Mouse (Mus musculus) C2C12 (cell line): ENCODE data around the gene Acads.
"Not testable (repeated sequence)": the region's sequence is repeated elsewhere in the genome, so short reads cannot be mapped to it uniquely, and the experiment has no call there.

Experiments
- CEBPB ChIP-seq: IDR thresholded peaks from one replicate; pipeline ENCODE4 v1.6.1; 2011; ENCODE audit warnings: low read depth, mild to moderate bottlenecking, control low read depth, moderate library complexity
- CTCF ChIP-seq: IDR thresholded peaks from one replicate; pipeline ENCODE4 v1.5.1; 2011; ENCODE audit not compliant: control insufficient read depth, insufficient read depth, insufficient read length
- FOSL1 ChIP-seq: IDR thresholded peaks from one replicate; pipeline ENCODE4 v1.8.0; 2011; ENCODE audit warnings: mild to moderate bottlenecking, low read length; ENCODE audit not compliant: poor library complexity, insufficient read depth, severe bottlenecking
- MAX ChIP-seq: IDR thresholded peaks from one replicate; pipeline ENCODE4 v1.6.1; 2011; ENCODE audit warnings: mild to moderate bottlenecking, control low read depth

GRCm38 (mm10) chr5:115161940-115162279 lies 42.8 kb upstream of the Acads start:
- not testable (repeated sequence) for TF ChIP-seq CTCF, FOSL1, CEBPB, MAX
